Mouse (Mus musculus) urinary bladder, adult 18-20 months (tissue): ENCODE measurements around the gene Il17rc.
A peak's percentile ranks its signal among the peaks of the same experiment; 100 is the strongest.

Experiments
- DNase-seq, 2 experiments: peaks; one replicate each; pipeline ENCODE4 v3.0.0; 2022; ENCODE audit warnings: low spot score in 2 of 2, mixed read lengths in 2 of 2

Gene Il17rc

GRCm38 (mm10) chr6:113471297-113471936 is at the start of gene Il17rc:
TSS of gene Il17rc (plus strand) at chr6:113471427.
- peak in 1 of 2 experiments; percentile 60 for DNase-seq

GRCm38 (mm10) chr6:113423000-113423399 is 48.2 kb upstream of the Il17rc start:
- DNase-seq = no peak

- DNase-seq = no peak
These were observed 47.0 kb upstream of the Il17rc start for GRCm38 (mm10) chr6:113424187-113424586.

- DNase-seq = no peak
These were observed 44.5 kb upstream of the Il17rc start for GRCm38 (mm10) chr6:113426696-113427095.

- no peak for DNase-seq
These were observed 43.8 kb upstream of the Il17rc start for GRCm38 (mm10) chr6:113427397-113427796.

- no peak for DNase-seq
These were observed 43.2 kb upstream of the Il17rc start for GRCm38 (mm10) chr6:113428006-113428405.

- DNase-seq = no peak
These were observed 41.3 kb upstream of the Il17rc start for GRCm38 (mm10) chr6:113429965-113430364.

GRCm38 (mm10) chr6:113430846-113431245 is 40.4 kb upstream of the Il17rc start:
- no peak for DNase-seq

GRCm38 (mm10) chr6:113431801-113432200 is 39.4 kb upstream of the Il17rc start:
- DNase-seq = no peak

GRCm38 (mm10) chr6:113433661-113434060 is 37.6 kb upstream of the Il17rc start:
- DNase-seq = no peak

GRCm38 (mm10) chr6:113434691-113435090 is 36.5 kb upstream of the Il17rc start:
- no peak for DNase-seq

- DNase-seq = no peak
These were observed 35.5 kb upstream of the Il17rc start, which contains the start of gene Cidec for GRCm38 (mm10) chr6:113435664-113436205. TSS of gene Cidec (minus strand) at chr6:113435760.

GRCm38 (mm10) chr6:113437135-113437534 is 34.1 kb upstream of the Il17rc start:
- no peak for DNase-seq

- DNase-seq = no peak
These were observed 32.4 kb upstream of the Il17rc start for GRCm38 (mm10) chr6:113438721-113439430.

- no peak for DNase-seq
These were observed 30.5 kb upstream of the Il17rc start for GRCm38 (mm10) chr6:113440686-113441085.

GRCm38 (mm10) chr6:113441147-113441680 is 30.0 kb upstream of the Il17rc start:
- DNase-seq = peak in 1 of 2 experiments; percentile 56

- DNase-seq = no peak
These were observed 29.2 kb upstream of the Il17rc start for GRCm38 (mm10) chr6:113442087-113442441.

GRCm38 (mm10) chr6:113442442-113443090 is 28.7 kb upstream of the Il17rc start, which contains the start of gene Jagn1:
TSS of gene Jagn1 (plus strand) at chr6:113442569.
- peak; percentile 88 to 92 for DNase-seq

GRCm38 (mm10) chr6:113443091-113443490 is 28.1 kb upstream of the Il17rc start:
- DNase-seq = no peak

- no peak for DNase-seq
These were observed 26.8 kb upstream of the Il17rc start for GRCm38 (mm10) chr6:113444207-113444965.

- no peak for DNase-seq
These were observed 23.6 kb upstream of the Il17rc start for GRCm38 (mm10) chr6:113447639-113448038.
